Mouse (Mus musculus): Measurements from ENCODE around the gene Lman2.

DNA sequence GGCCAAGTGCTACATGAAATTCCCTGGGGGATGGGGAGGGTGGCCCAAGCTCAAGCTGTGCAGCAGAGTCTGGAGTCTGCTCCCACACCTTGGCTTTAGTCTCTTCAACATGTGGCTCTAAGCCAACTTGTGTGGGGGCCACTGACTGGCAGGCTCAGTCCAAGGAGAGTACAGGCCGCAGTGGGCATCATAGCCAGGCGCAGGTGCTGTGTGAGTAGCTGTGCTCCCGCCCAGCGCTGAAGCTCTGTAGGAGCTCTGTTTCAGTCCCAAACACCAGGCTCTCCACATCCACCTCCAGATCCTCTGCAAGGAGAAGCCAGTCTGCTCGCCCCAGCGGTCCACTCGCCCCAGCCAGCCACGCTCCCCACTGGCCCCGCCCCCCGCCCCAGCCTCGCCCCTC lies 37.0 kb downstream of the Lman2 start:
- TF ChIP-seq GATA1 (IDR thresholded peaks at IDR 0.05; ENCODE audit: borderline replicate concordance, low read length): no peak
- no peak for TF ChIP-seq FLI1 (IDR thresholded peaks at IDR 0.05; ENCODE audit: low read length)
